Mouse (Mus musculus) limb, embryonic 10.5 days (tissue): ENCODE measurements around the gene Arfgef2. TPM values are rescaled to one million over a fixed set of nuclear protein-coding genes. Genes with fewer than 3 reads are reported as not detected.

Experiments
- DNase-seq: peaks from one replicate; pipeline ENCODE4 v3.0.0-alpha.2; 2017; ENCODE audit warnings: low spot score
- H3K27ac ChIP-seq: fragments of 300-500 bp; sonication (generic); 2 replicates; pipeline ENCODE4 v1.5.1; 2016; ENCODE audit warnings: mild to moderate bottlenecking
- H3K27me3 ChIP-seq: fragments of 300-500 bp; sonication (generic); 2 replicates; pipeline ENCODE4 v1.6.1; 2016; ENCODE audit warnings: low read depth, mild to moderate bottlenecking; ENCODE audit not compliant: poor library complexity, severe bottlenecking
- H3K36me3 ChIP-seq: fragments of 300-500 bp; sonication (generic); 2 replicates; pipeline ENCODE4 v1.6.1; 2016; ENCODE audit warnings: mild to moderate bottlenecking, moderate library complexity
- H3K4me1 ChIP-seq: fragments of 300-500 bp; sonication (generic); 2 replicates; pipeline ENCODE4 v1.6.1; 2016
- H3K4me3 ChIP-seq: fragments of 300-500 bp; sonication (generic); 2 replicates; pipeline ENCODE4 v1.5.1; 2016; ENCODE audit warnings: mild to moderate bottlenecking, moderate library complexity
- H3K9me3 ChIP-seq: fragments of 300-500 bp; sonication (generic); replicated peaks from 2 replicates; pipeline ENCODE4 v1.6.1; 2016; ENCODE audit warnings: mild to moderate bottlenecking
- WGBS: fragments of 180-500 bp; shearing (Covaris S2); methylation state at CpG from one replicate; pipeline ENCODE4 v1.1.7; 2016; 5-methylcytosine and 5-hydroxymethylcytosine counted together
- polyA plus RNA-seq: library from polyadenylated mRNA; unstranded; fragments of >200 nt; fragmentation: Nextera tagmentation; extraction: Ambion mirVana; gene quantifications from 2 replicates; pipeline ENCODE4 v1.2.1, GENCODE M21; 2016

Arfgef2 gene
- polyA plus RNA-seq, 1 experiment from 2014 or later, result 5.2 TPM

GRCm38 (mm10) chr2:166834796-166835195 lies 29.4 kb downstream of the Arfgef2 start:
- Histone ChIP-seq H3K27me3 (no peaks in the 10 kb centered on the region), H3K4me3 (no peak overlapping the region), H3K36me3 (peaks cover 34% of the 10 kb centered on the region), H3K9me3 (no peaks in the 10 kb centered on the region), H3K27ac (no peak overlapping the region), H3K4me1 (peaks cover 12% of the 10 kb centered on the region; the same call in 1 of the 2 replicates)
- 96% methylated on average over 4 of the region's 4 CpGs for WGBS
- no peak for DNase-seq

GRCm38 (mm10) chr2:166835581-166835980 lies 30.2 kb downstream of the Arfgef2 start:
- Histone ChIP-seq H3K4me3 (no peak overlapping the region), H3K4me1 (peaks cover 9% of the 10 kb centered on the region; the same call in 1 of the 2 replicates), H3K9me3 (no peaks in the 10 kb centered on the region), H3K36me3 (peaks cover 35% of the 10 kb centered on the region), H3K27me3 (no peaks in the 10 kb centered on the region), H3K27ac (no peak overlapping the region)
- DNase-seq, result no peak
- 79% methylated on average over 5 of the region's 5 CpGs for WGBS

GRCm38 (mm10) chr2:166841813-166842212 lies 36.4 kb downstream of the Arfgef2 start:
- H3K27me3 ChIP-seq, result no peaks in the 10 kb centered on the region

GRCm38 (mm10) chr2:166850691-166851090 lies 45.3 kb downstream of the Arfgef2 start:
- WGBS, result 90% methylated on average over 11 of the region's 11 CpGs
- peaks cover 70% of the 10 kb centered on the region for H3K36me3 ChIP-seq

More at GRCm38 (mm10) chr2:166841813-166842212, 36.4 kb downstream of the Arfgef2 start:
- no peak overlapping the region for H3K4me3 ChIP-seq
- no peaks in the 10 kb centered on the region for H3K9me3 ChIP-seq
- 80% methylated on average over 4 of the region's 4 CpGs for WGBS
- DNase-seq, result no peak
- H3K4me1 ChIP-seq, result peaks cover 5% of the 10 kb centered on the region; the same call in 1 of the 2 replicates
- H3K27ac ChIP-seq, result no peak overlapping the region
- peaks cover 42% of the 10 kb centered on the region for H3K36me3 ChIP-seq

GRCm38 (mm10) chr2:166852270-166852669 lies 46.9 kb downstream of the Arfgef2 start:
- no peaks in the 10 kb centered on the region for H3K9me3 ChIP-seq
- 94% methylated on average over 7 of the region's 7 CpGs for WGBS
- H3K36me3 ChIP-seq, result peaks cover 72% of the 10 kb centered on the region
- no peak for DNase-seq
- no peaks in the 10 kb centered on the region for H3K4me1 ChIP-seq
- no peak overlapping the region for H3K27ac ChIP-seq
- H3K4me3 ChIP-seq, result no peak overlapping the region
- no peaks in the 10 kb centered on the region for H3K27me3 ChIP-seq

More at GRCm38 (mm10) chr2:166850691-166851090, 45.3 kb downstream of the Arfgef2 start:
- no peak for DNase-seq
- H3K27me3 ChIP-seq, result no peaks in the 10 kb centered on the region
- H3K27ac ChIP-seq, result no peak overlapping the region
- no peak overlapping the region for H3K4me3 ChIP-seq
- no peaks in the 10 kb centered on the region for H3K4me1 ChIP-seq
- no peaks in the 10 kb centered on the region for H3K9me3 ChIP-seq

GRCm38 (mm10) chr2:166855771-166856170 lies 50.4 kb downstream of the Arfgef2 start:
- Histone ChIP-seq H3K36me3 (peaks cover 91% of the 10 kb centered on the region), H3K4me3 (no peak overlapping the region), H3K27ac (no peak overlapping the region), H3K9me3 (no peaks in the 10 kb centered on the region), H3K4me1 (no peaks in the 10 kb centered on the region), H3K27me3 (no peaks in the 10 kb centered on the region)
- no peak for DNase-seq
- 92% methylated on average over 8 of the region's 8 CpGs for WGBS

GRCm38 (mm10) chr2:166856366-166856765 lies 51.0 kb downstream of the Arfgef2 start:
- no peaks in the 10 kb centered on the region for H3K27me3 ChIP-seq
- DNase-seq, result no peak
- 86% methylated on average over 6 of the region's 6 CpGs for WGBS
- no peak overlapping the region for H3K4me3 ChIP-seq
- no peak overlapping the region for H3K27ac ChIP-seq
- peaks cover 90% of the 10 kb centered on the region for H3K36me3 ChIP-seq
- no peaks in the 10 kb centered on the region for H3K9me3 ChIP-seq
- no peaks in the 10 kb centered on the region for H3K4me1 ChIP-seq

- 86% methylated on average over 2 of the region's 2 CpGs for WGBS
- Histone ChIP-seq H3K9me3 (no peaks in the 10 kb centered on the region), H3K4me3 (no peak overlapping the region), H3K4me1 (no peaks in the 10 kb centered on the region), H3K36me3 (peaks cover 90% of the 10 kb centered on the region), H3K27ac (no peak overlapping the region), H3K27me3 (no peaks in the 10 kb centered on the region)
- no peak for DNase-seq
Measured at GRCm38 (mm10) chr2:166857118-166857517, 51.7 kb downstream of the Arfgef2 start.

- no peaks in the 10 kb centered on the region for H3K4me1 ChIP-seq
- WGBS, result 86% methylated on average over 7 of the region's 7 CpGs
- H3K9me3 ChIP-seq, result no peaks in the 10 kb centered on the region
- H3K36me3 ChIP-seq, result peaks cover 82% of the 10 kb centered on the region
- DNase-seq, result no peak
- no peak overlapping the region for H3K27ac ChIP-seq
- no peaks in the 10 kb centered on the region for H3K27me3 ChIP-seq
- no peak overlapping the region for H3K4me3 ChIP-seq
Measured at GRCm38 (mm10) chr2:166859214-166859613, 53.8 kb downstream of the Arfgef2 start.

- Histone ChIP-seq H3K36me3 (peaks cover 87% of the 10 kb centered on the region), H3K4me1 (0 out of 2 replicates have a peak, but pooled peaks cover 3% of the 10 kb centered on the region), H3K27ac (no peak overlapping the region), H3K4me3 (no peak overlapping the region), H3K9me3 (no peaks in the 10 kb centered on the region), H3K27me3 (no peaks in the 10 kb centered on the region)
- WGBS, result 83% methylated on average over 3 of the region's 3 CpGs
- DNase-seq, result no peak
Measured at GRCm38 (mm10) chr2:166862505-166862904, 57.1 kb downstream of the Arfgef2 start.

GRCm38 (mm10) chr2:166865476-166865875 lies 60.1 kb downstream of the Arfgef2 start:
- Histone ChIP-seq H3K36me3 (peaks cover 81% of the 10 kb centered on the region), H3K4me1 (0 out of 2 replicates have a peak, but pooled peaks cover 3% of the 10 kb centered on the region), H3K4me3 (no peak overlapping the region), H3K9me3 (no peaks in the 10 kb centered on the region), H3K27ac (no peak overlapping the region), H3K27me3 (no peaks in the 10 kb centered on the region)
- no peak for DNase-seq
- WGBS, result 88% methylated on average over 10 of the region's 10 CpGs

- no peak overlapping the region for H3K27ac ChIP-seq
- H3K36me3 ChIP-seq, result peaks cover 84% of the 10 kb centered on the region
- WGBS, result 92% methylated on average over 20 of the region's 20 CpGs
- H3K4me3 ChIP-seq, result no peak overlapping the region
- no peak for DNase-seq
- no peaks in the 10 kb centered on the region for H3K4me1 ChIP-seq
- no peaks in the 10 kb centered on the region for H3K27me3 ChIP-seq
- no peaks in the 10 kb centered on the region for H3K9me3 ChIP-seq
Measured at GRCm38 (mm10) chr2:166870271-166870865, 65.0 kb downstream of the Arfgef2 start.

- Histone ChIP-seq H3K9me3 (no peaks in the 10 kb centered on the region), H3K4me1 (no peaks in the 10 kb centered on the region), H3K36me3 (peaks cover 78% of the 10 kb centered on the region), H3K4me3 (no peak overlapping the region), H3K27ac (no peak overlapping the region), H3K27me3 (no peaks in the 10 kb centered on the region)
- no peak for DNase-seq
- WGBS, result 92% methylated on average over 10 of the region's 10 CpGs
Measured at GRCm38 (mm10) chr2:166870899-166871298, 65.5 kb downstream of the Arfgef2 start.
